ENCODE assay signal across 9 mouse cellular contexts in genomic region chr14:79737642-79738379, GRCm38 (mm10). TPM values are rescaled to one million over a fixed set of nuclear protein-coding genes. Genes with fewer than 3 reads are reported as not detected.
DNase-seq lines count a peak whose midpoint lies in the region; ATAC-seq and TF ChIP-seq lines count a peak whose summit lies in the region.
"Had no signal": no experiment of that assay in that cellular context is flagged by ENCODE, and none has a peak within 500 bp of the region (broad histone marks: within the 10 kb centered on the region; RNA-seq: fewer than 3 reads in every experiment).

No protein-coding gene starts in this region.

- H3K4me3 ChIP-seq in gastrocnemius, adult 2 months, result no peak overlapping the region
- no peak overlapping the region for H3K4me3 ChIP-seq in midbrain, embryonic 10.5 days
- no peak overlapping the region for H3K4me3 ChIP-seq in midbrain, embryonic 16.5 days (ENCODE audit: low read depth, low read length)
- no peak overlapping the region for H3K4me3 ChIP-seq in embryonic facial prominence, embryonic 11.5 days (ENCODE audit: low read depth, low read length)
- no peak overlapping the region for H3K4me3 ChIP-seq in midbrain, embryonic 13.5 days (replicated peaks)

- H3K36me3 ChIP-seq in midbrain, embryonic 10.5 days, result no peaks in the 10 kb centered on the region
- H3K36me3 ChIP-seq in midbrain, embryonic 16.5 days (ENCODE audit: control insufficient read depth, insufficient read depth, low read length), result no peaks in the 10 kb centered on the region
- no peaks in the 10 kb centered on the region for H3K36me3 ChIP-seq in embryonic facial prominence, embryonic 11.5 days (replicated peaks; ENCODE audit: control insufficient read depth, insufficient read depth, low read depth, low read length)
- no peaks in the 10 kb centered on the region for H3K36me3 ChIP-seq in midbrain, embryonic 13.5 days

- H3K27me3 ChIP-seq in midbrain, embryonic 10.5 days (ENCODE audit: low read depth, poor library complexity, severe bottlenecking), result no peaks in the 10 kb centered on the region
- no peaks in the 10 kb centered on the region for H3K27me3 ChIP-seq in midbrain, embryonic 16.5 days (ENCODE audit: control insufficient read depth, insufficient read depth, low read depth, low read length)
- H3K27me3 ChIP-seq in embryonic facial prominence, embryonic 11.5 days (ENCODE audit: control insufficient read depth, insufficient read depth, low read length), result no peaks in the 10 kb centered on the region
- H3K27me3 ChIP-seq in midbrain, embryonic 13.5 days, result 0 out of 2 replicates have a peak, but pooled peaks cover 2% of the 10 kb centered on the region

- H3K4me1 ChIP-seq in midbrain, embryonic 10.5 days, result peaks cover 5% of the 10 kb centered on the region; the same call in 1 of the 2 replicates
- peaks cover 2% of the 10 kb centered on the region; the same call in 1 of the 2 replicates for H3K4me1 ChIP-seq in midbrain, embryonic 16.5 days (ENCODE audit: control insufficient read depth, insufficient read depth, low read length)
- H3K4me1 ChIP-seq in embryonic facial prominence, embryonic 11.5 days (ENCODE audit: control insufficient read depth, insufficient read depth, low read length), result no peaks in the 10 kb centered on the region
- peaks cover 5% of the 10 kb centered on the region; the same call in 1 of the 2 replicates for H3K4me1 ChIP-seq in midbrain, embryonic 13.5 days (replicated peaks)

- H3K27ac ChIP-seq in gastrocnemius, adult 2 months, result no peak overlapping the region
- H3K27ac ChIP-seq in midbrain, embryonic 10.5 days (replicated peaks), result no peak overlapping the region
- no peak overlapping the region for H3K27ac ChIP-seq in midbrain, embryonic 16.5 days (ENCODE audit: low read length)
- H3K27ac ChIP-seq in embryonic facial prominence, embryonic 11.5 days (replicated peaks; ENCODE audit: low read depth, low read length), result no peak overlapping the region
- H3K27ac ChIP-seq in midbrain, embryonic 13.5 days, result peak overlapping the region; percentile 14; the same call in 1 of the 2 replicates

- intact Hi-C loops in gastrocnemius, adult 2 months (cut with DNase I), result no loop called here
- intact Hi-C loops in left cerebral cortex, postnatal 25 days (cut with DNase I), result loop anchor here (2.0 kb wide), 1 partner anchor 121 kb away; no protein-coding TSS in a partner anchor

- no peak overlapping the region for H3K9ac ChIP-seq in midbrain, embryonic 16.5 days (ENCODE audit: low read depth, low read length)
- H3K9ac ChIP-seq in embryonic facial prominence, embryonic 11.5 days (replicated peaks; ENCODE audit: low read length), result no peak overlapping the region
- H3K9ac ChIP-seq in midbrain, embryonic 13.5 days (replicated peaks), result no peak overlapping the region

- H3K4me2 ChIP-seq in midbrain, embryonic 16.5 days (ENCODE audit: low read length), result no peak overlapping the region
- H3K4me2 ChIP-seq in embryonic facial prominence, embryonic 11.5 days (ENCODE audit: low read depth, low read length), result no peak overlapping the region
- H3K4me2 ChIP-seq in midbrain, embryonic 13.5 days (replicated peaks), result no peak overlapping the region

- no peak for ATAC-seq in midbrain, embryonic 16.5 days
- no peak; the same call in 1 of the 2 replicates for ATAC-seq in embryonic facial prominence, embryonic 11.5 days (replicated peaks; ENCODE audit: insufficient number of reproducible peaks, low FRiP score, low TSS enrichment, low read depth)
- peak; percentile 45; the same call in 1 of the 2 replicates for ATAC-seq in midbrain, embryonic 13.5 days

- TF ChIP-seq CTCF in gastrocnemius, adult 2 months (IDR thresholded peaks at IDR 0.05), result peak; percentile 48

- DNase-seq in gastrocnemius, adult 2 months, result peak; percentile 22
- DNase-seq in gastrocnemius, adult 8-10 months (ENCODE audit: low spot score in 2 of 2), result no peak
- peak; percentile 37 for DNase-seq in midbrain, embryonic 10.5 days (ENCODE audit: low spot score)
- peak; percentile 36 for DNase-seq in embryonic facial prominence, embryonic 11.5 days (ENCODE audit: low spot score)
- no peak for DNase-seq in spleen, adult 12 weeks (ENCODE audit: low spot score)
- no peak for DNase-seq in left cerebral cortex, postnatal 25 days (ENCODE audit: low spot score in 2 of 2)

- H3K9me3 ChIP-seq in midbrain, embryonic 10.5 days (replicated peaks), result no peaks in the 10 kb centered on the region
- no peaks in the 10 kb centered on the region for H3K9me3 ChIP-seq in midbrain, embryonic 16.5 days (replicated peaks; ENCODE audit: control insufficient read depth, low read length, poor library complexity, severe bottlenecking)
- no peaks in the 10 kb centered on the region for H3K9me3 ChIP-seq in embryonic facial prominence, embryonic 11.5 days (replicated peaks; ENCODE audit: control insufficient read depth, low read length)
- H3K9me3 ChIP-seq in midbrain, embryonic 13.5 days, result no peaks in the 10 kb centered on the region

- 66% methylated on average over 9 of the region's 9 CpGs for WGBS in midbrain, embryonic 10.5 days
- 59% methylated on average over 9 of the region's 9 CpGs for WGBS in midbrain, embryonic 16.5 days
- 62% methylated on average over 9 of the region's 9 CpGs for WGBS in embryonic facial prominence, embryonic 11.5 days
- 59% methylated on average over 9 of the region's 9 CpGs for WGBS in midbrain, embryonic 13.5 days

RNA-seq across cellular contexts. Expression of gene Pcdh8, which starts 33.3 kb away (rescaled TPM):
- total RNA-seq in gastrocnemius, adult 2 months (2021), result not detected
- not detected for total RNA-seq in gastrocnemius, adult 8-10 months (2022)
- polyA plus RNA-seq in midbrain, embryonic 10.5 days (2016; fragmentation: Nextera tagmentation; extraction: Ambion mirVana), result 56.0 and 57.5 TPM in 2 replicates
- 54.5 and 64.5 TPM in 2 replicates for polyA plus RNA-seq in midbrain, embryonic 16.5 days (2015; fragmentation: Nextera tagmentation; extraction: Ambion mirVana)
- polyA plus RNA-seq in embryonic facial prominence, embryonic 11.5 days (2014; fragmentation: Nextera tagmentation; extraction: Ambion mirVana), result 2.8 and 3.1 TPM in 2 replicates
- polyA plus RNA-seq in midbrain, embryonic 13.5 days (2015; fragmentation: Nextera tagmentation; extraction: Ambion mirVana), result 39.3 and 52.7 TPM in 2 replicates
- 10 to 100 TPM; 64.4 to 69.0 TPM for total RNA-seq in left cerebral cortex, postnatal 25 days (2021)
- total RNA-seq: hematopoietic stem cell, adult 5-6 weeks had no signal

Comparison
In these comparisons a context has a peak if more than half of its experiments do, and no peak if none do; other contexts are left out.
1. DNase-seq: peak in gastrocnemius, adult 2 months (single experiment), midbrain, embryonic 10.5 days (single experiment) and embryonic facial prominence, embryonic 11.5 days (single experiment); none in gastrocnemius, adult 8-10 months (0 of 2), spleen, adult 12 weeks (single experiment) and left cerebral cortex, postnatal 25 days (0 of 2).